Mouse (Mus musculus): ENCODE measurements around the gene Ifrd1.

GRCm38 (mm10) chr12:40256033-40256432 lies 7.7 kb upstream of the Ifrd1 start:
- TF ChIP-seq POLR2A (IDR thresholded peaks at IDR 0.05; ENCODE audit: borderline replicate concordance, extremely low read depth, low read depth, low read length) (no peak), CTCF (IDR thresholded peaks at IDR 0.05; ENCODE audit: insufficient read depth, low read length) (no peak)
